Mouse (Mus musculus): Measurements from ENCODE around the gene Scrn1. TPM values are rescaled to one million over a fixed set of nuclear protein-coding genes. Genes with fewer than 3 reads are reported as not detected.

Scrn1 gene
- polyA plus RNA-seq, 1 experiment, result 25.5 TPM

- no peak overlapping the region for H3K4me2 ChIP-seq (ENCODE audit: low read depth)
- H3K27me3 ChIP-seq (ENCODE audit: control insufficient read depth, insufficient read depth, insufficient read length), result no peaks in the 10 kb centered on the region
- no peaks in the 10 kb centered on the region for H3K36me3 ChIP-seq (ENCODE audit: control insufficient read depth, insufficient read depth)
- no peak overlapping the region for H3K4me3 ChIP-seq
- no peak overlapping the region for H3ac ChIP-seq (ENCODE audit: control insufficient read depth, insufficient read length)
- TF ChIP-seq E2F4 (IDR thresholded peaks at IDR 0.05; ENCODE audit: insufficient read depth) (no peak), POLR2AphosphoS2 (IDR thresholded peaks at IDR 0.05; ENCODE audit: insufficient read length, low read depth) (no peak), MYOD1 (IDR thresholded peaks at IDR 0.05; ENCODE audit: control insufficient read depth in 1 of 3, insufficient read length in 2 of 3, low read depth in 2 of 3) (no peak), SRF (IDR thresholded peaks at IDR 0.05; ENCODE audit: control insufficient read depth, insufficient read length, low read depth) (no peak), MYOG (IDR thresholded peaks at IDR 0.05; ENCODE audit: control insufficient read depth in 1 of 3, insufficient read depth in 1 of 3, insufficient read length in 2 of 3, low read depth in 2 of 3) (no peak), MAX (IDR thresholded peaks at IDR 0.05; ENCODE audit: low read depth) (no peak), POLR2A (IDR thresholded peaks at IDR 0.05; ENCODE audit: insufficient read length, low read depth) (no peak), REST (IDR thresholded peaks at IDR 0.05; ENCODE audit: insufficient read depth, insufficient read length) (no peak), TCF12 (IDR thresholded peaks at IDR 0.05; ENCODE audit: insufficient read depth, poor library complexity, severe bottlenecking) (no peak), TCF3 (IDR thresholded peaks at IDR 0.05; ENCODE audit: insufficient read length, low read depth) (no peak)
- H3K79me2 ChIP-seq (ENCODE audit: control insufficient read depth, insufficient read depth), result no peaks in the 10 kb centered on the region
Observed at GRCm38 (mm10) chr6:54531048-54531481, 35.2 kb downstream of the Scrn1 start.

GRCm38 (mm10) chr6:54530182-54530581 lies 36.1 kb downstream of the Scrn1 start:
- no peaks in the 10 kb centered on the region for H3K36me3 ChIP-seq (ENCODE audit: control insufficient read depth, insufficient read depth)
- no peak overlapping the region for H3K4me3 ChIP-seq
- H3K27me3 ChIP-seq (ENCODE audit: control insufficient read depth, insufficient read depth, insufficient read length), result no peaks in the 10 kb centered on the region
- no peak overlapping the region for H3ac ChIP-seq (ENCODE audit: control insufficient read depth, insufficient read length)
- no peak for TF ChIP-seq POLR2AphosphoS2 (IDR thresholded peaks at IDR 0.05; ENCODE audit: insufficient read length, low read depth)
- no peak for TF ChIP-seq MYOG (IDR thresholded peaks at IDR 0.05; ENCODE audit: control insufficient read depth in 1 of 3, insufficient read depth in 1 of 3, insufficient read length in 2 of 3, low read depth in 2 of 3)
- no peak for TF ChIP-seq POLR2A (IDR thresholded peaks at IDR 0.05; ENCODE audit: insufficient read length, low read depth)
- no peak for TF ChIP-seq TCF3 (IDR thresholded peaks at IDR 0.05; ENCODE audit: insufficient read length, low read depth)
- TF ChIP-seq MAX (IDR thresholded peaks at IDR 0.05; ENCODE audit: low read depth), result no peak
- TF ChIP-seq E2F4 (IDR thresholded peaks at IDR 0.05; ENCODE audit: insufficient read depth), result no peak
- no peak for TF ChIP-seq CEBPB (IDR thresholded peaks at IDR 0.05; ENCODE audit: insufficient read depth, poor library complexity, severe bottlenecking)
- TF ChIP-seq REST (IDR thresholded peaks at IDR 0.05; ENCODE audit: insufficient read depth, insufficient read length), result no peak
- no peak for TF ChIP-seq USF1 (IDR thresholded peaks at IDR 0.05; ENCODE audit: low read depth)
- H3K79me2 ChIP-seq (ENCODE audit: control insufficient read depth, insufficient read depth), result no peaks in the 10 kb centered on the region
- no peak overlapping the region for H3K4me2 ChIP-seq (ENCODE audit: low read depth)

- Histone ChIP-seq H3ac (ENCODE audit: control insufficient read depth, insufficient read length) (no peak overlapping the region), H3K27me3 (ENCODE audit: control insufficient read depth, insufficient read depth, insufficient read length) (no peaks in the 10 kb centered on the region), H3K4me2 (ENCODE audit: low read depth) (no peak overlapping the region), H3K79me2 (ENCODE audit: control insufficient read depth, insufficient read depth) (no peaks in the 10 kb centered on the region), H3K36me3 (ENCODE audit: control insufficient read depth, insufficient read depth) (no peaks in the 10 kb centered on the region), H3K4me3 (no peak overlapping the region)
- TF ChIP-seq MYOG (IDR thresholded peaks at IDR 0.05; ENCODE audit: control insufficient read depth in 1 of 3, insufficient read depth in 1 of 3, insufficient read length in 2 of 3, low read depth in 2 of 3) (no peak), USF1 (IDR thresholded peaks at IDR 0.05; ENCODE audit: low read depth) (no peak), TCF12 (IDR thresholded peaks at IDR 0.05; ENCODE audit: insufficient read depth, poor library complexity, severe bottlenecking) (no peak), SRF (IDR thresholded peaks at IDR 0.05; ENCODE audit: control insufficient read depth, insufficient read length, low read depth) (no peak)
Observed at GRCm38 (mm10) chr6:54528666-54529065, 37.6 kb downstream of the Scrn1 start.

- no peak for TF ChIP-seq TCF12 (IDR thresholded peaks at IDR 0.05; ENCODE audit: insufficient read depth, poor library complexity, severe bottlenecking)
- no peak for TF ChIP-seq CEBPB (IDR thresholded peaks at IDR 0.05; ENCODE audit: insufficient read depth, poor library complexity, severe bottlenecking)
- no peak for TF ChIP-seq E2F4 (IDR thresholded peaks at IDR 0.05; ENCODE audit: insufficient read depth)
- TF ChIP-seq MYOD1 (IDR thresholded peaks at IDR 0.05; ENCODE audit: control insufficient read depth in 1 of 3, insufficient read length in 2 of 3, low read depth in 2 of 3), result no peak
- TF ChIP-seq POLR2A (IDR thresholded peaks at IDR 0.05; ENCODE audit: insufficient read length, low read depth), result no peak
- no peak for TF ChIP-seq USF1 (IDR thresholded peaks at IDR 0.05; ENCODE audit: low read depth)
- TF ChIP-seq REST (IDR thresholded peaks at IDR 0.05; ENCODE audit: insufficient read depth, insufficient read length), result no peak
- no peak for TF ChIP-seq TCF3 (IDR thresholded peaks at IDR 0.05; ENCODE audit: insufficient read length, low read depth)
- TF ChIP-seq MAX (IDR thresholded peaks at IDR 0.05; ENCODE audit: low read depth), result no peak
- no peak for TF ChIP-seq POLR2AphosphoS2 (IDR thresholded peaks at IDR 0.05; ENCODE audit: insufficient read length, low read depth)
- Histone ChIP-seq H3K4me3 (no peak overlapping the region), H3K4me2 (ENCODE audit: low read depth) (no peak overlapping the region), H3ac (ENCODE audit: control insufficient read depth, insufficient read length) (no peak overlapping the region), H3K36me3 (ENCODE audit: control insufficient read depth, insufficient read depth) (peaks cover 3% of the 10 kb centered on the region), H3K79me2 (ENCODE audit: control insufficient read depth, insufficient read depth) (no peaks in the 10 kb centered on the region), H3K27me3 (ENCODE audit: control insufficient read depth, insufficient read depth, insufficient read length) (no peaks in the 10 kb centered on the region)
Observed at GRCm38 (mm10) chr6:54518758-54519157, 47.5 kb downstream of the Scrn1 start.

- Histone ChIP-seq H3ac (ENCODE audit: control insufficient read depth, insufficient read length) (no peak overlapping the region), H3K27me3 (ENCODE audit: control insufficient read depth, insufficient read depth, insufficient read length) (no peaks in the 10 kb centered on the region), H3K36me3 (ENCODE audit: control insufficient read depth, insufficient read depth) (peaks cover 6% of the 10 kb centered on the region), H3K4me2 (ENCODE audit: low read depth) (no peak overlapping the region), H3K79me2 (ENCODE audit: control insufficient read depth, insufficient read depth) (no peaks in the 10 kb centered on the region), H3K4me3 (no peak overlapping the region)
- TF ChIP-seq TCF3 (IDR thresholded peaks at IDR 0.05; ENCODE audit: insufficient read length, low read depth) (no peak), REST (IDR thresholded peaks at IDR 0.05; ENCODE audit: insufficient read depth, insufficient read length) (no peak), E2F4 (IDR thresholded peaks at IDR 0.05; ENCODE audit: insufficient read depth) (no peak), MYOG (IDR thresholded peaks at IDR 0.05; ENCODE audit: control insufficient read depth in 1 of 3, insufficient read depth in 1 of 3, insufficient read length in 2 of 3, low read depth in 2 of 3) (no peak), MYOD1 (IDR thresholded peaks at IDR 0.05; ENCODE audit: control insufficient read depth in 1 of 3, insufficient read length in 2 of 3, low read depth in 2 of 3) (no peak), SRF (IDR thresholded peaks at IDR 0.05; ENCODE audit: control insufficient read depth, insufficient read length, low read depth) (no peak)
Observed at GRCm38 (mm10) chr6:54516512-54517134, 49.7 kb downstream of the Scrn1 start.
